In genomic region chr1:174251961-174252360, GRCm38 (mm10) we compare ENCODE assay signal across 42 mouse cellular contexts. TPM values are rescaled to one million over a fixed set of nuclear protein-coding genes. Genes with fewer than 3 reads are reported as not detected.
"Had no signal": no experiment of that assay in that cellular context is flagged by ENCODE, and none has a peak within 500 bp of the region (broad histone marks: within the 10 kb centered on the region; RNA-seq: fewer than 3 reads in every experiment).

Gene Olfr419, minus strand, starts transcription at chr1:174252061.

- DNase-seq: heart, postnatal 10 days; heart, postnatal 14 days; heart, postnatal 36 days; heart, postnatal 4 days; kidney, adult 11 months; kidney, adult 18-20 months; kidney, adult 2 months; kidney, adult 8-10 months; kidney, adult 9 months; kidney, postnatal 10 days; kidney, postnatal 14 days; kidney, postnatal 25 days; kidney, postnatal 36 days; kidney, postnatal 4 days; layer of hippocampus, adult 9-11 months; layer of hippocampus, postnatal 36 days had no signal

- H3K4me1 ChIP-seq: heart, embryonic 10.5 days; heart, embryonic 12.5 days; heart, embryonic 13.5 days; heart, embryonic 15.5 days; hindbrain, embryonic 10.5 days; hindbrain, embryonic 12.5 days; hindbrain, embryonic 13.5 days; hindbrain, embryonic 15.5 days; intestine, embryonic 15.5 days; kidney, embryonic 15.5 days had no signal

- H3K27ac ChIP-seq: heart, embryonic 10.5 days; heart, embryonic 13.5 days; heart, embryonic 15.5 days; hindbrain, embryonic 10.5 days; hindbrain, embryonic 12.5 days; hindbrain, embryonic 13.5 days; hindbrain, embryonic 14.5 days; hindbrain, embryonic 15.5 days; hindbrain, postnatal 0 days; intestine, embryonic 15.5 days; kidney, embryonic 15.5 days; kidney, postnatal 0 days; layer of hippocampus, adult 2 months had no signal

- H3K4me3 ChIP-seq: heart, embryonic 10.5 days; heart, embryonic 12.5 days; heart, embryonic 13.5 days; heart, embryonic 15.5 days; hindbrain, embryonic 10.5 days; hindbrain, embryonic 12.5 days; hindbrain, embryonic 13.5 days; hindbrain, embryonic 15.5 days; intestine, embryonic 15.5 days; kidney, embryonic 15.5 days; layer of hippocampus, adult 2 months had no signal

- H3K9me3 ChIP-seq: heart, embryonic 10.5 days; heart, embryonic 12.5 days; heart, embryonic 13.5 days; heart, embryonic 15.5 days; hindbrain, embryonic 10.5 days; hindbrain, embryonic 12.5 days; hindbrain, embryonic 13.5 days; hindbrain, embryonic 15.5 days; intestine, embryonic 15.5 days; kidney, embryonic 15.5 days had no signal

- H3K27me3 ChIP-seq: heart, embryonic 12.5 days; heart, embryonic 13.5 days; heart, embryonic 15.5 days; hindbrain, embryonic 12.5 days; hindbrain, embryonic 13.5 days; hindbrain, embryonic 15.5 days; intestine, embryonic 15.5 days; kidney, embryonic 15.5 days had no signal

- H3K36me3 ChIP-seq: heart, embryonic 10.5 days; heart, embryonic 12.5 days; heart, embryonic 13.5 days; heart, embryonic 15.5 days; hindbrain, embryonic 10.5 days; hindbrain, embryonic 12.5 days; hindbrain, embryonic 13.5 days; hindbrain, embryonic 15.5 days; intestine, embryonic 15.5 days; kidney, embryonic 15.5 days had no signal

- ATAC-seq: hindbrain, embryonic 16.5 days; hindbrain, postnatal 0 days; inflammation-experienced regulatory T-cells, adult 6 months; intestine, embryonic 15.5 days; intestine, embryonic 16.5 days; intestine, postnatal 0 days had no signal

- H3K9ac ChIP-seq: heart, embryonic 12.5 days; heart, embryonic 13.5 days; heart, embryonic 15.5 days; hindbrain, embryonic 12.5 days; hindbrain, embryonic 13.5 days; hindbrain, embryonic 14.5 days; hindbrain, embryonic 15.5 days; intestine, embryonic 15.5 days; kidney, embryonic 15.5 days had no signal

- H3K4me2 ChIP-seq: heart, embryonic 11.5 days; heart, embryonic 12.5 days; heart, embryonic 13.5 days; heart, embryonic 15.5 days; hindbrain, embryonic 12.5 days; hindbrain, embryonic 13.5 days; hindbrain, embryonic 14.5 days; hindbrain, embryonic 15.5 days; intestine, embryonic 15.5 days; kidney, embryonic 15.5 days had no signal

RNA-seq across cellular contexts. Expression of gene Olfr419, which starts in this region (rescaled TPM):
- polyA plus RNA-seq: heart, embryonic 10.5 days; heart, embryonic 11.5 days; heart, embryonic 12.5 days; heart, embryonic 13.5 days; heart, embryonic 14.5 days; heart, embryonic 15.5 days; heart, embryonic 16.5 days; heart, postnatal 0 days; hindbrain, embryonic 10.5 days; hindbrain, embryonic 11.5 days; hindbrain, embryonic 12.5 days; hindbrain, embryonic 13.5 days; hindbrain, embryonic 14.5 days; hindbrain, embryonic 15.5 days; hindbrain, embryonic 16.5 days; hindbrain, postnatal 0 days; inflammation-experienced regulatory T-cells, adult 6 months; intestine, embryonic 14.5 days; intestine, embryonic 15.5 days; intestine, embryonic 16.5 days; intestine, postnatal 0 days; kidney, adult 2 months; kidney, embryonic 14.5 days; kidney, embryonic 15.5 days; kidney, embryonic 16.5 days; kidney, postnatal 0 days had no signal
